Mouse (Mus musculus) mesoderm, embryonic 11.5 days (tissue): ENCODE results near the gene Foxp1.

Source experiments
- DNase-seq: peaks from one replicate; pipeline ENCODE4 v3.0.0-alpha.2; 2012; ENCODE audit warnings: low read depth, low spot score

Gene Foxp1

DNA sequence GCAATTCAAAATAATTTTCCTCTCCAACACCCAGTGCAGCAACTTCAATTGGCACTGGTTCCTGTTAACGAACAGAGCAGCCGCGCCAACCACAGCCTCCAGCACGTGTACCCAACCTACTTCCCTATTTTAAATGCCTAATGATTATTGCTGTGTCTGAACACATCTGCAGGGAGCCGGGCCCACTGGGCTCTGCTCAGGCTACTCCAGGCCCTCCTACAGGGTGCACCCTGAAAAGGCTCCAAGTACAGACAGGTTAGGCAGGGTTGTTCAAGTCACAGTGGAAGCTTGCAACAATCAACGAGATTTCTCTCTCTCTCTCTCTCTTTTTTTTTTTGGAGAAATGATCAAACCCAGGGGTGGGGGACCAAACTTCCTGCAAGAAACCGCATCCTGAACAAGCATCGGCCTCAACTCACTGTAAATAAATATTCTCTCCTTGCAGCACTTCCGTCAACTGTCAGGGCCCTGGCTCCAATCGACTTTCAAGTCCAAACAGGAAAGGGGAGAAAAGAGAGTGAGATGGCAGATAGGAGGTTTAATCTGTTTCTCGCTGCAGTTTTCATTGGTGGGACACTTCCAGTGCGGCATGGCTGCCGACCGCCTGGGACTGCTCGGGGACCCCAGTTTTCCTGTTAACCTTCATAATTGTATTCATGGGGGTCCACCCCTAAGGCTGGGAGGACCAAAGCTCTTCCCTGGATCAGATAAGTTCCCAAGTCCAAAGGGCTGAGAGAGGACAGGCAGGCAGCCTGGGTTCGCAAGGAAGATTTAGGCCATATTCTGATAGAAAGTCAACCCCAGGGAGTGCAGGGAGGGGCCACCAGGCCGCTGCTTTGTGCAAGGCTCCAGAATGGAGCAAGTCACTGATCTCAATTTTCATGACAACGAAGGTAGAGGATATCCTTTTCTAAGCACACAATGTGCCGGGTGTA is 133.5 kb downstream of the Foxp1 start:
- no peak for DNase-seq

DNA sequence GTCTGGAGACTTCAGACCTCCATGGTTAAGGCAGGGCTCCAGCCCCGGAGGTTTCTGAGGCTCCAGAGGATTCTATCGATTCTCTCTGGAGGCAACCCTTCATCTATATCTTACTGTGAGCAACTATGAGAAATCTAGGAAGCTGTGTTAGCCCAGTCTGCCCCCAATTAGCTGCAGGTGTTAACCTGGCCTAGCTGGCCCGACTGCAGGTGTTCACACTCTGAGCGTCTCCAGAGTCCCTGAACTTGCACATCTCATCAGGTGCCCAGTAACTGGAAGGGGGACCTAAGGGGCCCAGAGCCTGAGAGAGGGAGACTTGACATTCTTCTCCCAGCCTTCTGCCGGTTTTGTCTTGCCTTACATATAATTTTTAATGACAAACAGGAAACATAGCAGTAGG is 134.5 kb downstream of the Foxp1 start:
- DNase-seq = no peak

DNA sequence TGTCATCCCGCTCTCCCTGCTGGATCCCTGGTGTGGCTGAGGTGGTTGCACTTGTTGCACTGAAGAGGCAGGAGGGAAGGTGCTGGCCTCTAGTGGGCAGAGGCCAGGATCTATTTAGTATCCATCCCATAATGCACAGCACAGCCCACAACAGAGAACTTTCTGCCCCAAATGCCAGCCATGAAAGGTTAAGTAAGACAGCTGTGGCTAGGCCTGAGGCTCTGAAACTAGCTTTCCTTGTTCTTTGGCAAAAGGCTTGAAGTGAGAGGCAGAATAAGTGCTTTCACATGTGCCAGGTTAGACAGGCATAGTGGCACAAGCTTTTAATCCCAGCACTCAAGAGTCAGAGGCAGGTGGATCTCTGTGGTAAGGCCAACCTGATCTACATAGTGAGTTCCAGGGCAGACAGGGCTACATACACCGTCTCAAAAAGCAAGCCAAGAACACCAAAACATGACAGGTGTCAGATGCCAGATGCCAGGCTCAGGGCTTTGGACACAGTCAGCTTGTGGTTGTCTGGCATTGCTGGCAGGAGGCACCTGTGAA is 137.4 kb downstream of the Foxp1 start:
- DNase-seq = no peak

DNA sequence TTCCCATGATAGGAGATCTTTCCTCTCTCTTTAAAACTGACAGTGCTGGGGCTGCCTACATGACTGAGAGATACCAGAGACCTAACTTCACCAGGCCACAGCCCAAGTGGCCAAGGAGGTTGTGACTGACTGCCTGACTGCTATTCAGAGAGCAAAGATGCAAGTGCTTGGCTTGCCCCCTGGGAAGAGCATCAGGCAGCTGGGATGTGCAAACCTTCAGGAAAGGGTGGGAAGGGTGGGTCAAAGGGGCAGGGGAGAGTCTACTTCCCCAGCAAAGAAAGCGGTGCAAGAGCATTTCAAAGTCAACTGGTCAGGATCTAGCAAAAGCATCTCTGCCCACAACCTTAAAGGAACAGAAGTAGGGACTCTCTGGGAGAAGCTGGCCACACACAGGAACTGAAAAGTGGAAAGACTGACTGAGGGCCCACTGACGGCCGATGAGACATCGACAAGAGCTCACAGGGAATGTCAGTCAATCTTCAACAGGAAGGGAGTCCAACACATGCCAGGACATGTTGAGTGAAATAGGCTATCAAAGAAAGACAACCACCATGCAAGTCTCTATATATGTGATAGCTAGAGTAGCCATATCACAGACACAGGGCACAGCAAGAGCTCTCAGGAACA is 138.6 kb downstream of the Foxp1 start:
- DNase-seq = no peak

DNA sequence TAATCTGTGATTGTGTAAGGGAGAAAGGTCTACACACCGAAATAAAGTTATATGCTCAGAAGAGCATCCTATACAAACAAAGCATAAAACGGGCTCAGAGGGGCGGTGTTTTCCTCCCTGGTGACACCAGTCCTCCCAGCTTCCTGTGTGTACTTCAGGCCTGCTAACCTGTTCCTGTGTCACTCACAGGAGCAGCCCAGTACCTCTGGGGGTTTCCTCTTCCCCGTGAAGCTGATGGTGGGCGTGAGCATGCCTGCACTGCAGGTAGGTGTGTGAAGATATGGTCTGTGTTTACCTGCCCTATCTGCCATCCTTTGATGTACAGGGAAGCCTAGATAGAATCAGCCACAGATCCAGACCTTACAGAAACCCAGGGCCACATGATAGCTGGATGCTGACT is 142.4 kb downstream of the Foxp1 start:
- no peak for DNase-seq

DNA sequence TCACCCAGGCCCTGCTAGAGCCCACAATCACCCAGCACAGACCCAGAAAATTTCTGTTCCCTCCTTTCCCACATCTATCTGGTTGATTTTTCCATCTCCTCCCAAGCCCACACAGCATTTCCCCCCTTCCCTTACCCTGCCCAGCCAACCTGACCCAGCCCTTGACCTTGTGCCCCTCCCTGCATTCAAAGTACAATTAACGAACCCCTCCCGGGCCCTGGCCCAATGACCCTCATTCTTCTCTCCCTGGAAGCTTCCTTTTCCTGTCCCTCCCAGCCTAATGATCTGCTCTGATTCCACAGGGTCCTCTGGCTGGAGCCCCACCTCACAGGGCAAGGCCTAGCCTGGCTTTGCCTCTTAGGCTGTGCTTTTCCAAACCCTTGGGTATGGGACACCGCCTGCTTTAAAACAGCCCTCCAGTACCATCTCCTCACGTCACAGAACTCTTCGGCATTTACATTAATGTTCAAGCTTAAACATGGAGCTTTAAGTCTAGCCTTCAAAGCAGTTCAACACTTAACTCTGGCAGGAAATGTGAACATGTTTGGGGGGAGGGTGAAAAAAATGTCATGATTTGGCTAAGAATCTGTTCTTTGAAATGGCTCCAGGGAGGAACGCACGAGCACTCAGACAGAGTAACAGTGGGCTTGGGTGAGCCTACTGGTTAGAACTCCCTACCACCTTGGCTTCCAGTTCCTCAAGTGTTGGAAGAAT is 143.4 kb downstream of the Foxp1 start:
- no peak for DNase-seq

DNA sequence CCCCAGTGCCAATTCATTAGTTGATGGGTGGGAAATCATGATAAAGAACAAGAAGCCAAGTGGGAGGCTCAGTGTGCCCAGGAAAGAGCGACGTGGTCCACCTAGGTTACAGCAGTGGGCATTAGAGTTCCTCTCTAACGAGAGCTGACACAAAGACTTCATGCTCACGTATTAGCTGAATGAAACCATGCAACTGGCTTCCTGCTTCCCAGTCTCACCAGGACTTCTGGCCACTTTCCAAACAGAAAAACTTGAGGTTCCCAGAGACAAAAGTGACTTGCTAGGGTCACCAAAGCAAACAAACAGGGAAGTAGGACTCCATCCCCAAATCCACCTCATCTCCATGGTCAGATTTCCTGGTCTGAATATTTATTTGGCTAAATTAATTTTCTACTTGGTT is 144.8 kb downstream of the Foxp1 start:
- DNase-seq = no peak

DNA sequence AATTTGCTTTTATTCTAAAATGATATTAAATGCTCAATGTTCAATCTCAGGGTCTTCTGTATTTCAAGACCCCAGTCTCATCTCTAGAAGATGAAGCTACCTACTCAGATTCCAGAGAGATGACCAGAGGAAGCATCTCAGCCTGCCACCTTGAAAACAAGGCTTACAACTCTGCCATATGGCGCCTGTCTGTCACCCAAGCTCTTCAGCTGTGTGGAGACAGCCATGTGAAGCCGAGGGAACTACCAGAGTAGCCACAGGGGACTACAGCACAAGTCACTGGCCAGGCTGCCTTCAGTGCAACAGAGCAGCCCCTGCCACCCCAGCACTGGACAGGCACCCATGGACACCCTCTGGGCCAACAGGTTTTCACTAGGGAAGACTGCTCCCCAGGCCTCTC is 145.4 kb downstream of the Foxp1 start:
- no peak for DNase-seq

DNA sequence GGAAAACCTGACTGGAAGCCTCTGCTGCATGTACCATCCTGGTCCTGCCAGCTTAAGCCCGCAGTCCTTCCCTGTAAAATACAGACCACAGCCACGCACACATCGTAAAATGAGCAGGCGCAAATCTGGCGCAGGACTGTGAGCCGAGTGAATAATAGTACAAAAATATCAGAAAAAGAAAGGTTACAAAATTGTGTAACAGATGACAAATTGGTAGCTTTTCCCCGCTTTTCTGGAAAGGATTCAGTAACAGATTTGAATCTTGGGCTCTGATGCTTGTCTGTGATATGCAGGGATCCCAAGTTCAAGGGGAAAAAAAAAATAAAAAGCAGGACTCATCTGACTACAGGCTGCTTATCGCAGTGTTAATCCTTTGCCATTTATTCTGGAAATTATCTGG is 145.8 kb downstream of the Foxp1 start:
- no peak for DNase-seq

DNA sequence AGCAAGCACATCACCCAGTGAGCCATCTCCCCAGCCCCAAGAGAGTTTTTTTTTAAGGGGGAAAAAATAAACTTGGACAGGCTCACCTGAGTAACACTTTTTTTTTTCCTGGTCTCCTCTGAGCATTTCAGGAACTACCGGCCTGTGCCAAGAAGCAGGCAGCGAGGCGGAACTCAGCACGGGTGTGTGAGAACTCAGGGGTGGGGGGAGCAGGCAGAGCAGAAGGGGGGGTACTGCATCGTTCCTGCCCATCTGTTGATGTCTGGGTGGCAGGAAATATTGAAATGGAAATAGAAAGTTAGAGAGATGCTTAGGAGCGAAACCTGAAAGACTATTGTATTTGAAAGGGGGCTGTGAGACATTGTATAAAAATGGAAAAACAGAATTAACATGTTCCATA is 146.7 kb downstream of the Foxp1 start:
- no peak for DNase-seq

DNA sequence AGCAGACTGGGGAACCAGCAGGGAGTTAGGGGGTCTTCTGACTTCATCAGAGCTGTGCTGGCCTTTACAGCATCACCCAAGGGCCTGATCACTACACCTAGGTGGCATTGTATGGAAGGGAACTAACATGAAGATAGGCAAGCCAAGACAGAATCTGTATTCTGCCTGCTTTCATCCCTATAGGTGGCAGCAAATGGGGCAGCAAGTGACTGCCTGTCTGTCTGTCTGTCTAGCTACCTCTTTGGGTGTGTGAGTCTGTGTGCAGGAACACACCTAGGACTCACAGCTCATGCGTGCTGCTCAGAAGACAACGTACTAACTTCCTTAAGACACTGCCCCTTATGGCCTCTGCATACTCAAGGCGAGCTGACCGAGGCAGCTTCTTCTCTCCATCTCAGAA is 147.1 kb downstream of the Foxp1 start:
- no peak for DNase-seq

DNA sequence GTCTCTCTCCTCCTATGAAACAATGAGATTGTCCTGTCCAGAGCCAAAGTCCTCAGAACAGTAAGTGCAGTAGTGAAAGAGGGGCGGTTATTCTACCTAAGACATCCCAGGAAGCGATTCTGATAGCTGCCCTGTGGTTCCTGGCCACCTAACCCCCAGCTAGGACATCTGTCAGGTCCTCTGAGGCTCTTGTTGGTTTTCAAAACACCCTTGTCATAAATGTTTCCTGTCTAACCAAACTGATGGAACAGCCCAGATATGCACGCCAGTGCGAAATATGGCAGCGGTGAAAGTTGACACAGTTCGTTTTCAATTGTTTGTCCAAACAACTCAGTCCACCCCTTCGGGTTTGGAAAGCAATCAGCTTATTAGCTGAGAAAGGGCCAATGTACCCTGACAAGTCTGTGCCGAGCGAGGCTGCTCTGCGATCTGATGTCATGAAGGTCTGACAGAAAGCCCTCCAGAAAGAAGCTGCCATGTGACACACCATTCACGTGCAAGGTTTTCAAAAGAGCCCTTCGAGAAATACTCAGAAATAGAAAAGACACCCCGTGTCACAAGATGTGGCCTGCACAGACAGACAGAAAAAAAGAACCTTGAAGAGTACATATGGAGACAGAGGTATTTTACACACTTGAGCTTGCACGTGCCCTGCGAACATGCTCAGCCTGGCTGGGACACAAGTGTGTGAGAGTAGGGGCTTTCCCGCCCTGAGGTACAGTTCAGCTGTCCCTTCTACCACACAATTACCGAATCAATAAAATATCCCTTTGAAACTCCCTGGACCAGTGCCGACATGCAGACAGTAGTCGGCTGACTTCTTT is 147.9 kb downstream of the Foxp1 start:
- no peak for DNase-seq

DNA sequence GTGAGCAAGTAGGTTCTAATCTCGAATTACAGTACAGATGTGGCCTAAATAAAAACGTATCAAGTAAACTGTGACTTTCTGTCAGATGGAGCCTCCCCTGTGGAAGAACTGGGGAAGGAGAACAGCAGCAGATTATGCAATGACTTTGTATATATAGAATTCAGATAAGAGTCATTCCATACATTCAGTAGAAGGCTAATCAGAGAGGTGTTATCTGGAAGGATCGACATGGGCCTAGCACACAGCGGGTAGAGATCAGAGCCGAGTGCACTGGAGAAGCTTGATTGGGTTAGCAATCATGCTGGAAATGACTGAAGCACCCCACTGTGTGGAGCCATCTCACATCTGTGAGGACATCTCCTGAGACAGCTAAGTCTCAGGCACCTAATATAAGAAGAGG is 150.1 kb downstream of the Foxp1 start:
- DNase-seq = no peak

DNA sequence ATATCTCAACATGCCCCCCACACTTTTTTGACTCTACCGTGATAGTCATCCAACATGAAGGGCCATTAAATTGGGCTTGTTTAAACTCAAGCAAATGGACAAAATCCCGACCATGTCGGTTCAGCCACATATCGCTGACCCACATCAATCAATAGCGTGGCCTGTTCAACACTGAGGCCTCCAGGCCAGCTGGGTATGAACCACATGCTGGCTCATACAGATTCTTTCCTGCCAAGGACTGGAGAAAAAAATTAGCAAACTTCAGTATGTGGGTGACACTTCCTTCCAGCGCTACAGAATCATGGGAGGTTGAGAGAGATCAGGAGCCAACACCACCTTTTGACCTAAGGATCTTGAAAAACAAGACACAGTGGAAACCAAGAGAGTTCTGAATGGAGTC is 150.5 kb downstream of the Foxp1 start:
- no peak for DNase-seq

DNA sequence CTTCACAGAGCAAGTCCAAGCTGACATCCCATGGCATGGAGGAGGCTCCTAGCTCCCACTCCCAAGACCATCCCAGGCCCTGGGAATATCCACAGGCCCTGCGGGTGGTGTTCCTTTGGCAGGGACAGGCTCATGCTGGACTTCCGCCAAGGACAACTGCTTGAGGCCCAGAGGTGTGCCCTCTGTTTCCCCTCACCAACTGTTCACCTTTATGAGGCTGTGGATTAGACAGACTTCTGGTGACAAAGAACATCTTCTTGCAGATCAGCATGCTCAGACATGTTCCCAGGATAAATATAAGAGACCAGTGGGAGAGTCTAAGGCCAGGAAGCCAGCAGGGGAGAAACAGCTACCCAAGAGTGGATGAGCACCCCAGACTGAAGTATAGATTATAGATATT is 152.6 kb downstream of the Foxp1 start:
- no peak for DNase-seq

DNA sequence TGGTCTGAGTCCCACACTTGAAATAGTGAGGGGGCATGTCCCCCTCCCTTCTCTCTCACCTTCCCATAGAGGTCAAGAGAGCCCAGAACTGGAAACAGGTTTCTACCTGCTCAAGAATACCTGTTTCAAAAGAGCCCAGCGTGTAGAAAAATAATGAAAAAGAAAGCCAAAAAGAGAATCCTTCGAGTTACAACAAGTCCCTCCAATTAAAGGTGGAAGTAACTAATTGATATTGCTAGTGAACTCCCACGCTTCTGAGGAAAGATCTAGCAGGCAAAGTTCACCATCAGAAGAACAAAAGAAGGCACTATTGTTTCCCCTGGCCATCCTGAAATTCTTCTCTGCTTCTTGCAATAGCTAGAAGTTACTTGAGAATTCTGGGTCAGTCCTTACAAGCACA is 153.4 kb downstream of the Foxp1 start:
- no peak for DNase-seq

DNA sequence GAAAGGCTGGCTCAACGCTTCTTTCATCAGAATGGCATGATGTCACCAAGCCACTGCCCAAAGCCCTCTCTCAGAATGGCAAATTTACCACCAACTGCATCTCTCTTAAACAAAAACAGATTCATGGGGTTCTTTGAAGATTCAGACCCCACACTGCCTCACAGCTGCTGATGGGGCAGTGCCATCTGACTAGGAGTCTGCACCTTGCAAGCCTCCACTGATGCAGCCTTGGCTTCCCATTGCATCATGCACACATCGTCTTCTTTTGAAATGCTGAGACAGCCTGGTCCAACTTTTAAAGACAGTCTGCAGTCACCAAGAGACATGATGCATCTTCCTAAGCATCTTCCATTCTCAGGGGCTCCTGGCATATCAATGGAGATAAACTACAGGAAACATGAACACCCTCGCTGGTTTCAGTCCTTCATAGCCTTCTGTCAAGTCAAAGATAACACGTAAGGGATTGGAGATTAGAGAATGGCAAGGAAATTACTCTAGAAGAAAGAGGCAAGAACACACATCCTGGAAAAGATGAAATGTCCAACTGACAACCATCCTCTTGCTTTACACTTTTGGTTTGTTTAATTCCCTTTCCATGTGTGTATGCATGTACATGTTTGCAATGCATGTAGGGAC is 154.3 kb downstream of the Foxp1 start:
- no peak for DNase-seq

DNA sequence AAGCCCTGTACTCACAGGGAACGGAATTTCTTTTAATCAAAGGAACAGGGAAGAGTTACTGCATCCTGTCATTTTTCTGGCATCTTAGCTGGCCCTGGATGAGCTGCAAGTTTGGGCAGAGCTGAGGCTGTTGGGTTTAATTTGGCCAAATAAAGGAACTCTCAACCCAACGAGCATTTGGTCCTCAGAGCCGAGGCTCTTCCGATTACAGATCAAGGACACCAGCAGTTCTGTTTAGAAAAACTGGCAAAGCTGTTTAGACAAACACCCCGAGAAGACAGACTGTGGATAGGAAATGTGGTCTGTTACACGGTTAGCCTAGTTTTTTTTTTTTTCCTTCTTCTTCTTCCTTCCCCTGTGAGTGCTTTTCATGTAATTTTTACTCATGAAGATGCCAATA is 158.0 kb downstream of the Foxp1 start:
- no peak for DNase-seq

DNA sequence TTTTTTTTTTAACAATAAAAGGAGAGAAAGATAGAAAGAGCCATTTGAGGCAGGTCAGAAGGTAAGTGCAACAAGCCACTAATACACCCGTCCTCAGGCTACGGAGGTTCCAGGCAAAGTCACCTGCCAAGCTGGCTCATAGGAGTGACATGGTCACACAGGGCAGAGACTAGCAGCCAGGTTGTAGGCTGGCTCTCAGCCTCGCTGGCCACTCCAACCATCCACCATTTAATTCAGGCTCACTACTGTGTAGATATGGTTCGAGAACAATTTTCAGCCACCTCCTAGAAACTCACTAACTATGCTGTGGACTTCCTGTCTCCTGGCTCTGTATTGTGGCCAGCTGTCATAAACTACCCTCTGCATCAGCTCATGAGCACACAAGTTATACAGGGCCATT is 161.9 kb downstream of the Foxp1 start:
- DNase-seq = no peak

DNA sequence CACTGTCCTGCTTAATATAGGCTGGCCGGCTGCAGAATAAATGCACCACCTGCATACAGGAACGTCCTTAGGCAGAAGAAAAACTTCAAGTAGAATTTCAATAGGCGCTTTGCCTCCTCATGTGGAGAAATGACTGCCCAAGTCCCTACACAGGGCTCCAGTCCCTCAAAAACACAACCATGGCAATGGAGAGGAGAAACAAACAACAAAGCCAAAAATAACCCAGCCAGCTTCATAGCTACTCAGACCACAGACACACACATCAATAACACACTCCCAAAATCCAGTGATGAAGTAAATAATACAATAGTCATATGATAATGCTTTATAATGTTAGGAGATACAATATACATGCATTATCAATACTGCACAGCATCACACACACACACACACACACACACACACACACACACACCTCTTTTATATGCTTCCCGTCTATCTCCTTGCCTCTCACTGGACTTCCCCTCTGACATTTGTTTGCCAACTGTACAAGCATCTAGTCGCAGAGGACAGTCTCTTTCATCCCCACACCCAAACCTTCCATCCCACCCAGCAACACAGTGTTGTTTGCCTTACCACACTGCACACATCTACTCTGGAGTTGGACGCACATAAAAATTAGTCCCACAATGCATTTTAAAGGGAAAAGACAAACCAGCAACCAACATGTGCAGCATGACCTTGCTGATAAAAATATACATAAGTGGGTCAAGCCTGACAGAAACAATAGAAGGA is 162.6 kb downstream of the Foxp1 start:
- no peak for DNase-seq
